Mouse (Mus musculus) kidney, adult 2 months (tissue): ENCODE results near the gene Men1. TPM values are rescaled to one million over a fixed set of nuclear protein-coding genes. Genes with fewer than 3 reads are reported as not detected.
A peak's percentile ranks its signal among the peaks of the same experiment; 100 is the strongest.

Experiments used
- DNase-seq: peaks from one replicate; pipeline ENCODE4 v3.0.0; 2021
- H3K27ac ChIP-seq: fragments of 200-500 bp; 2 replicates; pipeline ENCODE4 v1.5.1; 2012; ENCODE audit warnings: low read depth, low read length, control low read depth, inconsistent platforms; ENCODE audit not compliant: insufficient read depth
- H3K27me3 ChIP-seq: fragments of 200-500 bp; replicated peaks from 2 replicates; pipeline ENCODE4 v1.6.1; 2012; ENCODE audit warnings: mild to moderate bottlenecking, moderate library complexity, low read length, inconsistent platforms; ENCODE audit not compliant: control insufficient read depth, insufficient read depth
- H3K36me3 ChIP-seq: fragments of 200-500 bp; 2 replicates; pipeline ENCODE4 v1.6.1; 2012; ENCODE audit warnings: mild to moderate bottlenecking, moderate library complexity, low read length, inconsistent platforms; ENCODE audit not compliant: control insufficient read depth, insufficient read depth
- H3K4me1 ChIP-seq: fragments of 200-500 bp; 2 replicates; pipeline ENCODE4 v1.6.1; 2011; ENCODE audit warnings: low read length; ENCODE audit not compliant: control insufficient read depth, insufficient read depth
- H3K4me3 ChIP-seq: fragments of 200-500 bp; 2 replicates; pipeline ENCODE4 v1.5.1; 2011; ENCODE audit warnings: mild to moderate bottlenecking, low read depth, low read length, control low read depth; ENCODE audit not compliant: insufficient read depth
- CTCF ChIP-seq: fragments of 200-500 bp; conservative IDR thresholded peaks from 2 replicates; pipeline ENCODE4 v1.5.1; 2011; ENCODE audit warnings: low read depth, mild to moderate bottlenecking, control low read depth, low read length, moderate library complexity, mixed read lengths; ENCODE audit not compliant: insufficient read depth, insufficient read length
- POLR2A ChIP-seq: fragments of 200-500 bp; IDR thresholded peaks from one replicate; pipeline ENCODE4 v1.6.1; 2011; ENCODE audit warnings: low read depth, low read length, control low read depth
- WGBS: fragments of 180-500 bp; shearing (Covaris S2); methylation state at CpG from one replicate; pipeline ENCODE4 v1.1.7; 2018; 5-methylcytosine and 5-hydroxymethylcytosine counted together
- polyA plus RNA-seq: library from polyadenylated mRNA; depleted of rRNA; stranded (reverse); fragments of >200 nt; gene quantifications from 2 replicates; pipeline ENCODE4 v1.2.3, GENCODE M21; 2012

Men1 gene
- polyA plus RNA-seq, 1 experiment = 49.5 TPM

DNA sequence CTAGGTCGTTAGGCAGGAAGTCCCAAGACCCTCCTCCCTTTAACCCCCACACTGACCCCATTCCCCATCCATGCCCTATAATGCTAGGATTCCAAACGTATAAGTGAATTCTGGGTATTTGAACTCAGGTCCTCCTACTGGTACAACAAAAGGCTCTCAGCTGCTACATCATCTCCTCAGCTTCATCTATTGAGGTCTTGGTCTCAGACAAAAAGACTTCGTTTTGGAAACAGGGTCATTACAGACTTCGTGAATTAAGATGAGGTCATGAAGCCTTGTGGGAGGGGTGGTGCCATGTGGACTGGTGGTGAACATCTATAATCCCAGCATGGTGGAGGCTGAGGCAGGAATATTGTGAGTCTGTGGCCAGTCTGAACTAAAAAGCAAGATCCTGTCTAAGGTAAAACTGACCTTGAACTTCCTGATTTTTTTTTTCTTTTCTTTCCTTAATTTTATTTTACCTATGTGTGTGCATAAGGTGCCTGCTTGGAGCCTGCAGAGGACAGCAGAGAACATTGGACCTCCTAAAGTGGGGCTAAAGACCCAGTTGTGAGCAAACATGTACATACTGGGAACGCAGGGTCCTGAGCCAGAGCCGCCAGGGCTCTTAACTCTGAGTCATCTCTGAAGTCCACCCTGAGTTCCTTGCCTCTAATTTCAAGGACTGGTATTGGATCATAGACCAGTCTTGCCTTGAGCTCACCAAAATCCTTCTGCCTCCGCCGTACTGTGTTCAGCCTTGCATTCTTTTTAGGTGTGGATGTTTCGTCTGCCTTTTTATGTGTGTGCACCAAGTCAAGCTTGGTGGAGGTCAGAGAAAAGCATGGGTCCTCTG is 801 bp upstream of the Men1 start:
- Histone ChIP-seq H3K27me3 (no peaks in the 10 kb centered on the region), H3K27ac (peak overlapping the region; percentile 70), H3K4me3 (no peak overlapping the region), H3K4me1 (peaks cover 12% of the 10 kb centered on the region), H3K36me3 (no peaks in the 10 kb centered on the region)
- 58% methylated on average over 9 of the region's 9 CpGs for WGBS
- TF ChIP-seq POLR2A = no peak
- TF ChIP-seq CTCF = no peak
- DNase-seq = no peak

DNA sequence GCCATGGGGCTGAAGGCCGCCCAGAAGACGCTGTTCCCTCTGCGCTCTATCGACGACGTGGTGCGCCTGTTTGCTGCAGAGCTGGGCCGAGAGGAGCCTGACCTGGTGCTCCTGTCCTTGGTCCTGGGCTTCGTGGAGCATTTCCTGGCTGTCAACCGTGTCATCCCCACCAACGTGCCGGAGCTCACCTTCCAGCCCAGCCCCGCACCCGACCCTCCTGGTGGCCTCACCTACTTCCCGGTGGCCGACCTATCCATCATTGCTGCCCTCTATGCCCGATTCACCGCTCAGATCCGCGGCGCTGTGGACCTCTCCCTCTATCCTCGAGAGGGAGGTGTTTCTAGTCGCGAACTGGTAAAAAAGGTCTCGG is 664 bp downstream of the Men1 start:
- peaks cover 22% of the 10 kb centered on the region for H3K4me1 ChIP-seq
- H3K36me3 ChIP-seq = no peaks in the 10 kb centered on the region
- TF ChIP-seq CTCF (no peak), POLR2A (no peak)
- 0 out of 2 replicates have a peak overlapping the region, but pooled peaks have one; percentile 24 for H3K27ac ChIP-seq
- peak overlapping the region; percentile 60 for H3K4me3 ChIP-seq
- DNase-seq = peak; percentile 36
- H3K27me3 ChIP-seq = no peaks in the 10 kb centered on the region
- WGBS = 1% methylated on average over 25 of the region's 25 CpGs

DNA sequence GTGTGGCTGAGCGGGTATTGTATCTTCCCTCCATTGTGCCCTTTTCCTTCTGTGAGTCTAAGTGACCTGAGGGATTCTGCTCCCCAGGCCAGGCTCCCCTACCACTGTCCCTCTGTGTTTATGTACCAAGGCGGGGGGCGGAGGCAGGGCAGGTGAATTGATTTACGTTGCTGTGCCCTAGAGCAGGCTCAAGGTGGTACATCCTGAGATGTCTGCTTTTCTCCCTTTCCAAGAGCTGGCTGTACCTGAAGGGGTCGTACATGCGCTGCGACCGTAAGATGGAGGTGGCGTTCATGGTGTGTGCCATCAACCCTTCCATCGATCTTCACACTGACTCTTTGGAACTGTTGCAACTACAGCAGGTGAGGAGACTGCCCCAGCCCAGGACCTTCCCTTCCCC is 2.1 kb downstream of the Men1 start:
- Histone ChIP-seq H3K36me3 (no peaks in the 10 kb centered on the region), H3K4me1 (peaks cover 23% of the 10 kb centered on the region), H3K27ac (no peak overlapping the region), H3K4me3 (no peak overlapping the region), H3K27me3 (no peaks in the 10 kb centered on the region)
- 94% methylated on average over 10 of the region's 10 CpGs for WGBS
- DNase-seq = no peak
- TF ChIP-seq CTCF (no peak), POLR2A (no peak)

DNA sequence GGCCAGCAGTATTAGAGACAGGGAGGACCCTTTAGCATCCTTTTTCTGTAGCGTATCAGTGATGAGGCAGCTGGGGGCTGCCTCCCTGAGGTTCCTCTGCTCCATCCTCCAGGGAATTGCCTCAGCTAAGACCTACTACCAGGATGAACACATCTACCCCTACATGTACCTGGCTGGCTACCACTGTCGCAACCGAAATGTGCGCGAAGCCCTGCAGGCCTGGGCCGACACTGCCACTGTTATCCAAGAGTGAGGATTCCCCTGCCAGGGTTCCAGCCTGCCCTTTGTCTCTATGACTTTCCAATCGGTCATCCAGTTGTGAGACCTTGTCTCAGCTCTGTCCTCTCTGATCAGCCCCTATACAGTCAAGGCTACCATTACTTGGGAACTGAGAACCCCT is 3.4 kb downstream of the Men1 start:
- peaks cover 22% of the 10 kb centered on the region for H3K4me1 ChIP-seq
- WGBS = 93% methylated on average over 7 of the region's 7 CpGs
- H3K36me3 ChIP-seq = no peaks in the 10 kb centered on the region
- no peak for TF ChIP-seq POLR2A
- no peak for TF ChIP-seq CTCF
- H3K4me3 ChIP-seq = no peak overlapping the region
- no peaks in the 10 kb centered on the region for H3K27me3 ChIP-seq
- no peak overlapping the region for H3K27ac ChIP-seq
- DNase-seq = no peak

DNA sequence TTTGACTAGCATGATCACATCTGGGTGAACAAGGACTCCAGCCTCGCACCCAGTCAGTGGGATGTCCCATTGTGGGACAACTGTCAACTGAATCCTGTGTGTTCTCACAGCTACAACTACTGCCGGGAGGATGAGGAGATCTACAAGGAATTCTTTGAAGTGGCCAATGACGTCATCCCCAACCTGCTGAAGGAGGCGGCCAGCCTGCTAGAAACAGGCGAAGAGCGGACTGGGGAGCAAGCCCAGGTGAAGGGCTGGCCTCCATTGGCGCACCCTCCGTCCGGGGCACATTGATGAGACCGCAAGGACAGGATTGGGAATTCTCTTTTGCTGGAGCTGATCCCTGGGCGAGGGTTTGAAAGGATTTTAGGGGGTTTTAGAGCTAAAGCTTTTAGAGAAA is 3.9 kb downstream of the Men1 start:
- Histone ChIP-seq H3K27me3 (no peaks in the 10 kb centered on the region), H3K4me3 (no peak overlapping the region), H3K4me1 (peaks cover 22% of the 10 kb centered on the region), H3K36me3 (no peaks in the 10 kb centered on the region), H3K27ac (no peak overlapping the region)
- no peak for TF ChIP-seq POLR2A
- TF ChIP-seq CTCF = no peak
- no peak for DNase-seq
- 94% methylated on average over 11 of the region's 11 CpGs for WGBS

DNA sequence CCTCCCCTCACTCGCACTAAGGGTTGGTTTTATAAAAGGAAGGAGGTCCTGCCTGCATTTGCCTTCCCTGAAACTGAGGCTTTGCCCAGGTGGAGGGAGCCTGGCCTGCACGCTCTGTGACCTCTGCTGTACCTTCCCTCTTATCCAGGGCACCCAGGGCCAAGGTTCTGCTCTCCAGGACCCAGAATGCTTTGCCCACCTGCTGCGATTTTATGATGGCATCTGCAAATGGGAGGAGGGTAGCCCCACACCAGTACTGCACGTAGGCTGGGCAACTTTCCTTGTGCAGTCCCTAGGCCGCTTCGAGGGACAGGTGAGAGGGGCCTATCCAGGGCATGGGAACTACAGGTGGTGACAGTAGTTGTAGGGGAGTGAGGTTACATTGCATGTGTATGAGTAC is 4.4 kb downstream of the Men1 start:
- no peak for TF ChIP-seq POLR2A
- no peak for TF ChIP-seq CTCF
- Histone ChIP-seq H3K36me3 (no peaks in the 10 kb centered on the region), H3K4me1 (peaks cover 22% of the 10 kb centered on the region), H3K27me3 (no peaks in the 10 kb centered on the region), H3K4me3 (no peak overlapping the region), H3K27ac (peak overlapping the region; percentile 87)
- 81% methylated on average over 6 of the region's 6 CpGs for WGBS
- DNase-seq = no peak

DNA sequence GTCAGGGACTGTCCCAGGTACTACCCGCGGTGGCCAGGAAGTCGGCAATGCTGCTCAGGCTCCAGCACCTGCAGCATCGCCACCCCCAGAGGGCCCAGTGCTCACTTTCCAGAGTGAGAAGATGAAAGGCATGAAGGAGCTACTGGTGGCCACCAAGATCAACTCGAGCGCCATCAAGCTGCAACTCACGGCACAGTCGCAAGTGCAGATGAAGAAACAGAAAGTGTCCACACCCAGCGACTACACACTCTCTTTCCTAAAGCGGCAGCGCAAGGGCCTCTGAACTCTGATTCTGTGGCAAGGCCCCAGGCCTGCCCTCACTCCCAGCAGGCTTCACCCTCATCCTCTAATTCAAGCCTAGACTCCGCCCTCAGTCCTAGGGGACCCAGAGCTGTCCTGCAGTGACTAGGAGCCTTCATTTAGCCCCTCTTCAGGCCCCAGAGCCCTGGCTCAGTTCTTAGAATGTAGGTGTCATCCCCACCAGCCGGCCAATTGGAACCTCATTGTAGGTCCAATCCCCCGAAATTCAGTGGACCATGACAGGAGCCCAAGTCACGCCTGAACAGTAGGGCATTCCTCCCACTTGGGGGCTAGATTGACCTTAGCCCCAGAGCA is 5.2 kb downstream of the Men1 start:
- no peaks in the 10 kb centered on the region for H3K36me3 ChIP-seq
- WGBS = 24% methylated on average over 15 of the region's 15 CpGs
- H3K4me3 ChIP-seq = peak overlapping the region; percentile 89
- peak overlapping the region; percentile 87 for H3K27ac ChIP-seq
- no peaks in the 10 kb centered on the region for H3K27me3 ChIP-seq
- peak; percentile 50 for TF ChIP-seq CTCF
- TF ChIP-seq POLR2A = no peak
- peak; percentile 95 for DNase-seq
- H3K4me1 ChIP-seq = peaks cover 18% of the 10 kb centered on the region
